Mouse (Mus musculus) lung, embryonic 14.5 days (tissue): Measurements from ENCODE around the gene Capn7. TPM values are rescaled to one million over a fixed set of nuclear protein-coding genes. Genes with fewer than 3 reads are reported as not detected.
A peak's percentile ranks its signal among the peaks of the same experiment; 100 is the strongest.

ENCODE experiments used
- ATAC-seq: fragments of 200-750 bp; cut with Nextera tagmentation; 2 replicates; pipeline ENCODE4 v1.8.0; 2017; ENCODE audit warnings: mild to moderate bottlenecking, moderate TSS enrichment, moderate library complexity; ENCODE audit not compliant: insufficient read depth
- DNase-seq: peaks from one replicate; pipeline ENCODE4 v3.0.0-alpha.2; 2015
- H3K27ac ChIP-seq: fragments of 300-500 bp; sonication (generic); 2 replicates; pipeline ENCODE4 v1.5.1; 2014; ENCODE audit warnings: low read depth, mild to moderate bottlenecking, moderate library complexity
- H3K27me3 ChIP-seq: fragments of 300-500 bp; sonication (generic); 2 replicates; pipeline ENCODE4 v1.6.1; 2014; ENCODE audit warnings: low read length, control low read depth; ENCODE audit not compliant: insufficient read depth
- H3K36me3 ChIP-seq: fragments of 300-500 bp; sonication (generic); 2 replicates; pipeline ENCODE4 v1.6.1; 2014; ENCODE audit warnings: control low read depth; ENCODE audit not compliant: insufficient read depth
- H3K4me1 ChIP-seq: fragments of 300-500 bp; sonication (generic); 2 replicates; pipeline ENCODE4 v1.6.1; 2014; ENCODE audit warnings: antibody characterized with exemption, control low read depth; ENCODE audit not compliant: insufficient read depth
- H3K4me2 ChIP-seq: fragments of 300-500 bp; sonication (generic); 2 replicates; pipeline ENCODE4 v1.6.1; 2014; ENCODE audit warnings: mild to moderate bottlenecking
- H3K4me3 ChIP-seq: fragments of 300-500 bp; sonication (generic); 2 replicates; pipeline ENCODE4 v1.5.1; 2014; ENCODE audit warnings: low read depth, low read length
- H3K9ac ChIP-seq: fragments of 300-500 bp; sonication (generic); 2 replicates; pipeline ENCODE4 v1.6.1; 2014
- H3K9me3 ChIP-seq: fragments of 300-500 bp; sonication (generic); 2 replicates; pipeline ENCODE4 v1.6.1; 2016; ENCODE audit warnings: low read depth, low read length, control low read depth
- CTCF ChIP-seq: IDR thresholded peaks from 2 replicates; pipeline ENCODE4 v1.5.1; 2016; ENCODE audit warnings: antibody characterized with exemption, low read depth
- WGBS: fragments of 180-500 bp; shearing (Covaris S2); extraction: QIAGEN DNeasy Blood & Tissue Kit; methylation state at CpG from one replicate; pipeline ENCODE4 v1.1.7; 2014; 5-methylcytosine and 5-hydroxymethylcytosine counted together
- polyA plus RNA-seq: library from polyadenylated mRNA; unstranded; fragments of >200 nt; fragmentation: Nextera tagmentation; extraction: Ambion mirVana; gene quantifications from 2 replicates; pipeline ENCODE4 v1.2.1, GENCODE M21; 2014

The Capn7 gene
- polyA plus RNA-seq, result 37.4 and 38.3 TPM in 2 replicates

GRCm38 (mm10) chr14:31336369-31337155 is at the start of gene Capn7:
Gene Capn7, plus strand, starts transcription at chr14:31336638.
- Histone ChIP-seq H3K4me1 (0 out of 2 replicates have a peak, but pooled peaks cover 10% of the 10 kb centered on the region), H3K4me3 (peak within 1 kb of the TSS; percentile 90), H3K9me3 (no peaks in the 10 kb centered on the region), H3K4me2 (peak within 1 kb of the TSS; percentile 72), H3K27ac (peak within 1 kb of the TSS; percentile 95), H3K9ac (peak within 1 kb of the TSS; percentile 89), H3K27me3 (no peaks in the 10 kb centered on the region), H3K36me3 (peaks cover 12% of the 10 kb centered on the region)
- DNase-seq (peak; percentile 99), ATAC-seq (peak; percentile 97)
- under 1% methylated on average over 78 of the region's 78 CpGs for WGBS
- peak; percentile 47 for TF ChIP-seq CTCF

- H3K27ac ChIP-seq, result no peak overlapping the region
- no peak for DNase-seq
- 64% methylated on average over 3 of the region's 3 CpGs for WGBS
- no peak for ATAC-seq
- no peaks in the 10 kb centered on the region for H3K27me3 ChIP-seq
- no peaks in the 10 kb centered on the region for H3K36me3 ChIP-seq
- H3K4me3 ChIP-seq, result no peak overlapping the region
- TF ChIP-seq CTCF, result no peak
- H3K9me3 ChIP-seq, result no peaks in the 10 kb centered on the region
- H3K4me1 ChIP-seq, result no peaks in the 10 kb centered on the region
- no peak overlapping the region for H3K4me2 ChIP-seq
- H3K9ac ChIP-seq, result no peak overlapping the region
These were observed 23.2 kb upstream of the Capn7 start for GRCm38 (mm10) chr14:31313192-31313591.

GRCm38 (mm10) chr14:31316613-31317012 is 19.8 kb upstream of the Capn7 start:
- no peak overlapping the region for H3K27ac ChIP-seq
- no peak for TF ChIP-seq CTCF
- H3K4me2 ChIP-seq, result no peak overlapping the region
- H3K27me3 ChIP-seq, result no peaks in the 10 kb centered on the region
- H3K9me3 ChIP-seq, result no peaks in the 10 kb centered on the region
- WGBS, result 47% methylated on average over 12 of the region's 12 CpGs
- no peak overlapping the region for H3K4me3 ChIP-seq
- ATAC-seq (no peak), DNase-seq (no peak)
- no peak overlapping the region for H3K9ac ChIP-seq
- no peaks in the 10 kb centered on the region for H3K4me1 ChIP-seq
- no peaks in the 10 kb centered on the region for H3K36me3 ChIP-seq

GRCm38 (mm10) chr14:31317754-31318153 is 18.7 kb upstream of the Capn7 start:
- ATAC-seq (no peak), DNase-seq (no peak)
- 78% methylated on average over 3 of the region's 3 CpGs for WGBS
- no peak for TF ChIP-seq CTCF
- H3K27ac ChIP-seq, result no peak overlapping the region
- no peak overlapping the region for H3K9ac ChIP-seq
- no peaks in the 10 kb centered on the region for H3K4me1 ChIP-seq
- H3K4me3 ChIP-seq, result no peak overlapping the region
- no peaks in the 10 kb centered on the region for H3K36me3 ChIP-seq
- H3K9me3 ChIP-seq, result no peaks in the 10 kb centered on the region
- H3K27me3 ChIP-seq, result no peaks in the 10 kb centered on the region
- H3K4me2 ChIP-seq, result no peak overlapping the region

DNA sequence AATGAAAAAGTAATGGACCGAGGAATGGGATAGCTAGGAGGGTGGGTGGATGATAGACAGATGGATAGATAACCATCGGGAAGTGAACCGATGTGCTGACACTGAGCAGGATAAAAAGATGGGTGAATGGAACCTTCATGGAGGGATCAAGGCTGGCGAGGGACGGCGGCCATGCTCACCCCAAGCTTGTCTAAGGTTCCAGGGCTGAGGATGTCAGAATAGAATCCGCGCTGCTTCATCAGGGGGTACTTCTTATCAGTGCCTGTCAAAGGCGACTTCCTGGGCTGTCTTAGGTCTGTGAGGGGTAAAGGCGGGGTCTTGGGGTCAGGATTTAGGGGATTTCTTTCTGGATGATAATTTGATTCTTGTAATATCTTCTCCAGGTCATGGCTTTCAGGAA is 16.9 kb upstream of the Capn7 start:
- no peak for DNase-seq
- H3K27me3 ChIP-seq, result no peaks in the 10 kb centered on the region

DNA sequence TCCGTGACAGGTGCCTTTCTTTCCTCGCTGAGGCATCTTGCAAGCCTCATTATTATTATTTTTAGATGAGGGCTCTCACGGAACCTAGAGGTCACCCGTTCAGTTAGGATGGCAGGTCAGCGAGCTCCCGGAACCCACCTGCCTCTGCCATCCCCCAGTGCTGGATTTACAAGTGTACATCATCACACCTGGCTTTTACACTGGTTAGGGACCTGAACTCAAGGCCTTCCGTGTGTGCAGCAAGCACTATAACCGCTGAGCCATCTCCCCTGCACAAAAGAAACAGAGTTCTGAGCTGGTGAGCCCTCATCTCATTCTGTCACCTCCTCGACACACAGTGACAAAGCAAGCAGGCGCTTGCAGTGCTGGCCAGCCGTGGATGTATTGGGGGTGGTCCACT is 15.3 kb upstream of the Capn7 start:
- WGBS, result 81% methylated on average over 11 of the region's 11 CpGs

More for the DNA sequence above, 16.9 kb upstream of the Capn7 start:
- WGBS, result 64% methylated on average over 10 of the region's 10 CpGs
- Histone ChIP-seq H3K4me2 (no peak overlapping the region), H3K36me3 (no peaks in the 10 kb centered on the region), H3K9ac (no peak overlapping the region), H3K9me3 (no peaks in the 10 kb centered on the region), H3K27ac (no peak overlapping the region), H3K4me3 (no peak overlapping the region), H3K4me1 (no peaks in the 10 kb centered on the region)
- ATAC-seq, result no peak
- no peak for TF ChIP-seq CTCF

GRCm38 (mm10) chr14:31322191-31322590 is 14.2 kb upstream of the Capn7 start:
- DNase-seq (no peak), ATAC-seq (no peak)
- Histone ChIP-seq H3K4me1 (no peaks in the 10 kb centered on the region), H3K9me3 (no peaks in the 10 kb centered on the region), H3K36me3 (no peaks in the 10 kb centered on the region), H3K4me2 (no peak overlapping the region), H3K27ac (no peak overlapping the region), H3K9ac (no peak overlapping the region), H3K27me3 (no peaks in the 10 kb centered on the region), H3K4me3 (no peak overlapping the region)
- no peak for TF ChIP-seq CTCF
- 82% methylated on average over 3 of the region's 3 CpGs for WGBS

More for the DNA sequence above, 15.3 kb upstream of the Capn7 start:
- Histone ChIP-seq H3K4me1 (no peaks in the 10 kb centered on the region), H3K9ac (no peak overlapping the region), H3K9me3 (no peaks in the 10 kb centered on the region), H3K4me2 (no peak overlapping the region), H3K27ac (no peak overlapping the region), H3K4me3 (no peak overlapping the region), H3K36me3 (no peaks in the 10 kb centered on the region), H3K27me3 (no peaks in the 10 kb centered on the region)
- ATAC-seq (no peak), DNase-seq (no peak)
- TF ChIP-seq CTCF, result no peak
